Mouse (Mus musculus) central nervous system, embryonic 14 days (tissue): ENCODE results near the gene Olfr789. TPM values are rescaled to one million over a fixed set of nuclear protein-coding genes. Genes with fewer than 3 reads are reported as not detected.

Source experiments
- polyA plus RNA-seq: library from polyadenylated mRNA; depleted of rRNA; stranded (reverse); fragments of >200 nt; gene quantifications from 2 replicates; pipeline ENCODE4 v1.2.3, GENCODE M21; 2012; rRNA removed

Gene Olfr789
- not detected in 2 replicates for polyA plus RNA-seq

GRCm38 (mm10) chr10:129484452-129484851, at the start of gene Olfr789:
Gene Olfr789, plus strand, starts transcription at chr10:129484752.

GRCm38 (mm10) chr10:129461562-129461961, 23.0 kb upstream of the Olfr789 start, which contains the start of gene Olfr787:
Gene Olfr787, plus strand, starts transcription at chr10:129461862.

GRCm38 (mm10) chr10:129470698-129471097, 13.9 kb upstream of the Olfr789 start, which contains the start of gene Olfr788:
Gene Olfr788, plus strand, starts transcription at chr10:129470998.

GRCm38 (mm10) chr10:129498192-129498591, 13.6 kb downstream of the Olfr789 start, which contains the start of gene Olfr790:
Gene Olfr790, plus strand, starts transcription at chr10:129498492.

GRCm38 (mm10) chr10:129521492-129521891, 36.9 kb downstream of the Olfr789 start, which contains the start of gene Olfr791:
Gene Olfr791, plus strand, starts transcription at chr10:129521792.

GRCm38 (mm10) chr10:129538862-129539261, 54.3 kb downstream of the Olfr789 start, which contains the start of gene Olfr792:
Gene Olfr792, plus strand, starts transcription at chr10:129539162.

Other genes starting within 250 kb of the Olfr789 start
- gene Olfr774, start 248.5 kb upstream of the Olfr789 start, polyA plus RNA-seq: not detected in 2 replicates
- gene Olfr775, start 236.3 kb upstream of the Olfr789 start, polyA plus RNA-seq: not detected in 2 replicates
- not detected in 2 replicates for gene Olfr776, start 225.6 kb upstream of the Olfr789 start, polyA plus RNA-seq
- not detected in 2 replicates for gene Olfr777, start 213.3 kb upstream of the Olfr789 start, polyA plus RNA-seq
- not detected in 2 replicates for gene Olfr780, start 166.6 kb upstream of the Olfr789 start, polyA plus RNA-seq
- not detected in 2 replicates for gene Olfr781, start 155.9 kb upstream of the Olfr789 start, polyA plus RNA-seq
- gene Olfr782, start 135.9 kb upstream of the Olfr789 start, polyA plus RNA-seq: not detected in 2 replicates
- 0.06 TPM in 2 replicates for gene Olfr784, start 100.7 kb upstream of the Olfr789 start, polyA plus RNA-seq
- not detected in 2 replicates for gene Olfr785, start 79.3 kb upstream of the Olfr789 start, polyA plus RNA-seq
- not detected in 2 replicates for gene Olfr786, start 57.4 kb upstream of the Olfr789 start, polyA plus RNA-seq
- 0.01 TPM in 1 of 2 replicates, not detected in the other for gene Olfr787, start 22.9 kb upstream of the Olfr789 start, polyA plus RNA-seq
- gene Olfr788, start 13.8 kb upstream of the Olfr789 start, polyA plus RNA-seq: not detected in 2 replicates
- not detected in 2 replicates for gene Olfr790, start 13.7 kb downstream of the Olfr789 start, polyA plus RNA-seq
- not detected in 2 replicates for gene Olfr791, start 37.0 kb downstream of the Olfr789 start, polyA plus RNA-seq
- gene Olfr792, start 54.4 kb downstream of the Olfr789 start, polyA plus RNA-seq: not detected in 2 replicates
- gene Olfr794, start 82.9 kb downstream of the Olfr789 start, polyA plus RNA-seq: not detected in 2 replicates
- not detected in 2 replicates for gene Olfr796, start 127.8 kb downstream of the Olfr789 start, polyA plus RNA-seq
- gene Olfr798, start 143.2 kb downstream of the Olfr789 start, polyA plus RNA-seq: not detected in 2 replicates
- gene Olfr799, start 152.7 kb downstream of the Olfr789 start, polyA plus RNA-seq: not detected in 2 replicates
- not detected in 2 replicates for gene Olfr800, start 172.9 kb downstream of the Olfr789 start, polyA plus RNA-seq
- not detected in 2 replicates for gene Olfr801, start 189.1 kb downstream of the Olfr789 start, polyA plus RNA-seq
- not detected in 2 replicates for gene Olfr802, start 203.4 kb downstream of the Olfr789 start, polyA plus RNA-seq
- not detected in 2 replicates for gene Olfr803, start 209.5 kb downstream of the Olfr789 start, polyA plus RNA-seq
- not detected in 2 replicates for gene Olfr804, start 218.5 kb downstream of the Olfr789 start, polyA plus RNA-seq
- gene Olfr805, start 244.6 kb downstream of the Olfr789 start, polyA plus RNA-seq: not detected in 2 replicates